Mouse (Mus musculus): ENCODE measurements at regions not wholly inside any gene's neighbourhood (a gene's known extent, or its start where the extent isn't known, plus 50 kb on each side); places are given as distances from the start of the nearest gene placed in this dataset.

GRCm38 (mm10) chr8:126742081-126742480, 148.3 kb upstream of the Irf2bp2 start:
- TF ChIP-seq ELF1 (IDR thresholded peaks at IDR 0.05; ENCODE audit: low read depth, low read length) (no peak), CTCF (IDR thresholded peaks at IDR 0.05 in 2 of 3, conservative IDR thresholded peaks at IDR 0.05 in 1 of 3; ENCODE audit: control insufficient read depth in 1 of 3, insufficient read depth in 1 of 3, low read depth in 2 of 3, low read length in 3 of 3, poor library complexity in 1 of 3, severe bottlenecking in 1 of 3) (no peak), MYC (IDR thresholded peaks at IDR 0.05; ENCODE audit: low read depth, low read length) (no peak), ZNF384 (IDR thresholded peaks at IDR 0.05; ENCODE audit: low read depth, low read length) (no peak), POLR2A (IDR thresholded peaks at IDR 0.05; ENCODE audit: control insufficient read depth in 1 of 2, insufficient read depth in 1 of 2, low read depth in 1 of 2, low read length in 2 of 2, poor library complexity in 1 of 2) (no peak), MEF2A (IDR thresholded peaks at IDR 0.05; ENCODE audit: extremely low read depth, insufficient replicate concordance, low read depth, low read length, poor library complexity, severe bottlenecking) (no peak), MXI1 (IDR thresholded peaks at IDR 0.05; ENCODE audit: low read depth, low read length) (no peak), ZC3H11A (IDR thresholded peaks at IDR 0.05; ENCODE audit: low read depth, low read length) (no peak), TAL1 (IDR thresholded peaks at IDR 0.05; ENCODE audit: low read length) (no peak), MAZ (IDR thresholded peaks at IDR 0.05; ENCODE audit: low read depth, low read length) (no peak), KAT2A (conservative IDR thresholded peaks at IDR 0.05; ENCODE audit: low read depth, low read length) (no peak), NELFE (IDR thresholded peaks at IDR 0.05; ENCODE audit: low read depth, low read length) (no peak), UBTF (IDR thresholded peaks at IDR 0.05; ENCODE audit: borderline replicate concordance, insufficient read depth, low read depth, low read length) (no peak), MAX (IDR thresholded peaks at IDR 0.05; ENCODE audit: low read length) (no peak)
